Mouse (Mus musculus) intestine, embryonic 14.5 days (tissue): ENCODE results near the gene Ffar1. TPM values are rescaled to one million over a fixed set of nuclear protein-coding genes. Genes with fewer than 3 reads are reported as not detected.

Experiments used
- ATAC-seq: fragments of 200-750 bp; cut with Nextera tagmentation; replicated peaks from 2 replicates; pipeline ENCODE4 v1.8.0; 2017; ENCODE audit warnings: low read depth, moderate number of reproducible peaks, moderate TSS enrichment, moderate library complexity; ENCODE audit not compliant: low FRiP score, low TSS enrichment
- DNase-seq: peaks from one replicate; pipeline ENCODE4 v3.0.0-alpha.2; 2018; ENCODE audit warnings: low spot score
- H3K27ac ChIP-seq: fragments of 300-500 bp; sonication (generic); 2 replicates; pipeline ENCODE4 v1.5.1; 2014; ENCODE audit warnings: low read depth, mild to moderate bottlenecking, control low read depth
- H3K27me3 ChIP-seq: fragments of 300-500 bp; sonication (generic); replicated peaks from 2 replicates; pipeline ENCODE4 v1.6.1; 2014; ENCODE audit warnings: low read length, control low read depth; ENCODE audit not compliant: control insufficient read depth, insufficient read depth
- H3K36me3 ChIP-seq: fragments of 300-500 bp; sonication (generic); 2 replicates; pipeline ENCODE4 v1.6.1; 2014; ENCODE audit warnings: low read length, control low read depth; ENCODE audit not compliant: control insufficient read depth, insufficient read depth
- H3K4me1 ChIP-seq: fragments of 300-500 bp; sonication (generic); replicated peaks from 2 replicates; pipeline ENCODE4 v1.6.1; 2014; ENCODE audit warnings: low read length, control low read depth, mixed read lengths; ENCODE audit not compliant: control insufficient read depth, insufficient read depth
- H3K4me2 ChIP-seq: fragments of 300-500 bp; sonication (generic); 2 replicates; pipeline ENCODE4 v1.6.1; 2014; ENCODE audit warnings: low read length
- H3K4me3 ChIP-seq: fragments of 300-500 bp; sonication (generic); 2 replicates; pipeline ENCODE4 v1.5.1; 2014; ENCODE audit warnings: low read depth, low read length, control low read depth, mixed read lengths
- H3K9ac ChIP-seq: fragments of 300-500 bp; sonication (generic); 2 replicates; pipeline ENCODE4 v1.6.1; 2014; ENCODE audit warnings: mild to moderate bottlenecking, low read length
- H3K9me3 ChIP-seq: fragments of 300-500 bp; sonication (generic); 2 replicates; pipeline ENCODE4 v1.6.1; 2016; ENCODE audit warnings: low read length, control low read depth; ENCODE audit not compliant: control insufficient read depth
- WGBS: fragments of 180-500 bp; shearing (Covaris S2); extraction: QIAGEN DNeasy Blood & Tissue Kit; methylation state at CpG from one replicate; pipeline ENCODE4 v1.1.7; 2014; 5-methylcytosine and 5-hydroxymethylcytosine counted together
- polyA plus RNA-seq: library from polyadenylated mRNA; unstranded; fragments of >200 nt; fragmentation: Nextera tagmentation; extraction: Ambion mirVana; gene quantifications from 2 replicates; pipeline ENCODE4 v1.2.1, GENCODE M21; 2014

Gene Ffar1
- polyA plus RNA-seq, 1 experiment from 2014 or later = 0.14 TPM

GRCm38 (mm10) chr7:30824306-30824705 is 37.1 kb downstream of the Ffar1 start:
- WGBS = 85% methylated on average over 3 of the region's 3 CpGs
- Histone ChIP-seq H3K9ac (no peak overlapping the region), H3K4me2 (no peak overlapping the region), H3K4me3 (no peak overlapping the region), H3K36me3 (no peaks in the 10 kb centered on the region), H3K4me1 (peaks cover 7% of the 10 kb centered on the region), H3K9me3 (no peaks in the 10 kb centered on the region), H3K27me3 (no peaks in the 10 kb centered on the region), H3K27ac (no peak overlapping the region)
- DNase-seq (no peak), ATAC-seq (no peak)

- H3K27ac ChIP-seq = no peak within 1 kb of the TSS
- no peak within 1 kb of the TSS for H3K9ac ChIP-seq
- no peak for ATAC-seq
- WGBS = 88% methylated on average over 18 of the region's 18 CpGs
- H3K4me1 ChIP-seq = peaks cover 7% of the 10 kb centered on the region
- DNase-seq = no peak
- no peak within 1 kb of the TSS for H3K4me2 ChIP-seq
- no peaks in the 10 kb centered on the region for H3K27me3 ChIP-seq
- no peak within 1 kb of the TSS for H3K4me3 ChIP-seq
- H3K36me3 ChIP-seq = no peaks in the 10 kb centered on the region
- H3K9me3 ChIP-seq = no peaks in the 10 kb centered on the region
Measured at GRCm38 (mm10) chr7:30823675-30824074, 37.7 kb downstream of the Ffar1 start, which contains the start of gene Ffar2. Gene Ffar2 (minus strand): TSS chr7:30823775.

- no peak overlapping the region for H3K4me2 ChIP-seq
- H3K27ac ChIP-seq = no peak overlapping the region
- H3K4me3 ChIP-seq = no peak overlapping the region
- no peaks in the 10 kb centered on the region for H3K36me3 ChIP-seq
- 52% methylated on average over 5 of the region's 5 CpGs for WGBS
- ATAC-seq = no peak
- H3K9me3 ChIP-seq = no peaks in the 10 kb centered on the region
- peaks cover 7% of the 10 kb centered on the region for H3K4me1 ChIP-seq
- no peak for DNase-seq
- H3K9ac ChIP-seq = no peak overlapping the region
- H3K27me3 ChIP-seq = no peaks in the 10 kb centered on the region
Measured at GRCm38 (mm10) chr7:30821532-30821931, 39.8 kb downstream of the Ffar1 start.

GRCm38 (mm10) chr7:30820854-30821445 is 40.4 kb downstream of the Ffar1 start:
- peaks cover 7% of the 10 kb centered on the region for H3K4me1 ChIP-seq
- no peaks in the 10 kb centered on the region for H3K27me3 ChIP-seq
- H3K36me3 ChIP-seq = no peaks in the 10 kb centered on the region
- no peak for DNase-seq
- H3K4me2 ChIP-seq = no peak overlapping the region
- peak overlapping the region; percentile 5; the same call in 1 of the 2 replicates for H3K27ac ChIP-seq
- WGBS = 45% methylated on average over 7 of the region's 7 CpGs
- no peaks in the 10 kb centered on the region for H3K9me3 ChIP-seq
- no peak for ATAC-seq
- H3K9ac ChIP-seq = no peak overlapping the region
- no peak overlapping the region for H3K4me3 ChIP-seq

- no peak overlapping the region for H3K4me2 ChIP-seq
- no peak overlapping the region for H3K9ac ChIP-seq
- peaks cover 7% of the 10 kb centered on the region for H3K4me1 ChIP-seq
- no peak for DNase-seq
- 0 out of 2 replicates have a peak, but pooled peaks have one; percentile 22 for ATAC-seq
- no peaks in the 10 kb centered on the region for H3K9me3 ChIP-seq
- H3K27me3 ChIP-seq = no peaks in the 10 kb centered on the region
- H3K4me3 ChIP-seq = no peak overlapping the region
- H3K27ac ChIP-seq = peak overlapping the region; percentile 5; the same call in 1 of the 2 replicates
- 53% methylated on average over 6 of the region's 6 CpGs for WGBS
- no peaks in the 10 kb centered on the region for H3K36me3 ChIP-seq
Measured at GRCm38 (mm10) chr7:30820131-30820530, 41.2 kb downstream of the Ffar1 start.

GRCm38 (mm10) chr7:30812291-30812807 is 49.0 kb downstream of the Ffar1 start:
- Histone ChIP-seq H3K4me3 (no peak overlapping the region), H3K36me3 (no peaks in the 10 kb centered on the region), H3K9me3 (no peaks in the 10 kb centered on the region), H3K27me3 (no peaks in the 10 kb centered on the region), H3K9ac (no peak overlapping the region), H3K27ac (peak overlapping the region; percentile 57), H3K4me2 (no peak overlapping the region), H3K4me1 (no peaks in the 10 kb centered on the region; the same call in 1 of the 2 replicates)
- WGBS = 53% methylated on average over 6 of the region's 6 CpGs
- ATAC-seq (peak; percentile 73), DNase-seq (peak; percentile 67)

GRCm38 (mm10) chr7:30811757-30812290 is 49.5 kb downstream of the Ffar1 start:
- Histone ChIP-seq H3K4me2 (no peak overlapping the region), H3K36me3 (no peaks in the 10 kb centered on the region), H3K27ac (peak overlapping the region; percentile 57), H3K27me3 (no peaks in the 10 kb centered on the region), H3K4me1 (no peaks in the 10 kb centered on the region; the same call in 1 of the 2 replicates), H3K9me3 (no peaks in the 10 kb centered on the region), H3K9ac (no peak overlapping the region), H3K4me3 (no peak overlapping the region)
- DNase-seq (no peak), ATAC-seq (peak; percentile 60)
- WGBS = 40% methylated on average over 9 of the region's 9 CpGs

GRCm38 (mm10) chr7:30810319-30810718 is 51.0 kb downstream of the Ffar1 start:
- no peaks in the 10 kb centered on the region; the same call in 1 of the 2 replicates for H3K4me1 ChIP-seq
- 56% methylated on average over 6 of the region's 6 CpGs for WGBS
- no peak overlapping the region for H3K4me2 ChIP-seq
- ATAC-seq (no peak), DNase-seq (no peak)
- no peak overlapping the region for H3K9ac ChIP-seq
- H3K4me3 ChIP-seq = no peak overlapping the region
- H3K9me3 ChIP-seq = no peaks in the 10 kb centered on the region
- H3K27me3 ChIP-seq = no peaks in the 10 kb centered on the region
- no peak overlapping the region for H3K27ac ChIP-seq
- no peaks in the 10 kb centered on the region for H3K36me3 ChIP-seq
